10 mouse cellular contexts compared by ENCODE assay signal in genomic region chr13:58045278-58045677, GRCm38 (mm10).
DNase-seq lines count a peak whose midpoint lies in the region; ATAC-seq and TF ChIP-seq lines count a peak whose summit lies in the region.
"Had no signal": no experiment of that assay in that cellular context is flagged by ENCODE, and none has a peak within 500 bp of the region (broad histone marks: within the 10 kb centered on the region; RNA-seq: fewer than 3 reads in every experiment).

No protein-coding gene starts in this region.

- TF ChIP-seq POLR2A in testis, adult 2 months (IDR thresholded peaks at IDR 0.05; ENCODE audit: control insufficient read depth, low read depth, low read length): no peak

- H3K27ac ChIP-seq in kidney, embryonic 14.5 days (ENCODE audit: low read depth, low read length): no peak overlapping the region
- no peak overlapping the region for H3K27ac ChIP-seq in testis, adult 2 months (ENCODE audit: control insufficient read depth, insufficient read depth, low read depth, low read length)
- H3K27ac ChIP-seq in forebrain, embryonic 14.5 days (ENCODE audit: low read depth, low read length): no peak overlapping the region
- H3K27ac ChIP-seq: neural tube, embryonic 12.5 days had no signal

- H3K36me3 ChIP-seq in kidney, embryonic 14.5 days (ENCODE audit: control insufficient read depth, insufficient read depth, low read length): no peaks in the 10 kb centered on the region
- no peaks in the 10 kb centered on the region for H3K36me3 ChIP-seq in testis, adult 2 months (ENCODE audit: control insufficient read depth, insufficient read depth, low read length)
- H3K36me3 ChIP-seq in forebrain, embryonic 14.5 days (ENCODE audit: control insufficient read depth, insufficient read depth, low read length): no peaks in the 10 kb centered on the region
- H3K36me3 ChIP-seq: neural tube, embryonic 12.5 days had no signal

- peaks cover 3% of the 10 kb centered on the region; the same call in 1 of the 2 replicates for H3K9me3 ChIP-seq in kidney, embryonic 14.5 days (ENCODE audit: control insufficient read depth, low read length)
- no peaks in the 10 kb centered on the region for H3K9me3 ChIP-seq in forebrain, embryonic 14.5 days (replicated peaks; ENCODE audit: control insufficient read depth, low read length)

- H3K9ac ChIP-seq in kidney, embryonic 14.5 days (ENCODE audit: low read depth, low read length): no peak overlapping the region
- H3K9ac ChIP-seq in forebrain, embryonic 14.5 days (ENCODE audit: low read length): no peak overlapping the region
- H3K9ac ChIP-seq: neural tube, embryonic 12.5 days had no signal

- no peak for ATAC-seq in CD4-positive, CD25-positive, alpha-beta regulatory T cell, adult 4 months
- ATAC-seq in kidney, embryonic 14.5 days (ENCODE audit: low FRiP score, low TSS enrichment): no peak
- no peak for ATAC-seq in forebrain, embryonic 14.5 days

- WGBS in kidney, embryonic 14.5 days: 73% methylated on average over 4 of the region's 4 CpGs
- WGBS in forebrain, embryonic 14.5 days: 55% methylated on average over 4 of the region's 4 CpGs

- no peaks in the 10 kb centered on the region for H3K27me3 ChIP-seq in kidney, embryonic 14.5 days (ENCODE audit: control insufficient read depth, insufficient read depth, low read length)
- H3K27me3 ChIP-seq in testis, adult 2 months (ENCODE audit: control insufficient read depth, insufficient read depth, low read length): no peaks in the 10 kb centered on the region
- no peaks in the 10 kb centered on the region for H3K27me3 ChIP-seq in forebrain, embryonic 14.5 days (replicated peaks; ENCODE audit: control insufficient read depth, insufficient read depth, low read length)
- H3K27me3 ChIP-seq: neural tube, embryonic 12.5 days had no signal

- TF ChIP-seq CTCF in testis, adult 2 months (IDR thresholded peaks at IDR 0.05; ENCODE audit: control insufficient read depth, insufficient read depth, insufficient replicate concordance, low read depth, low read length): peak; percentile 27; the same call in 1 of the 2 replicates

- no peak overlapping the region for H3K4me3 ChIP-seq in kidney, embryonic 14.5 days (ENCODE audit: low read length)
- H3K4me3 ChIP-seq in testis, adult 2 months (ENCODE audit: control insufficient read depth, low read depth, low read length): no peak overlapping the region
- no peak overlapping the region for H3K4me3 ChIP-seq in forebrain, embryonic 14.5 days (ENCODE audit: low read depth, low read length)
- H3K4me3 ChIP-seq: neural tube, embryonic 12.5 days had no signal

- H3K4me1 ChIP-seq in kidney, embryonic 14.5 days (ENCODE audit: control insufficient read depth, insufficient read depth, low read length): no peaks in the 10 kb centered on the region
- H3K4me1 ChIP-seq in testis, adult 2 months (ENCODE audit: control insufficient read depth, insufficient read depth, low read length): no peaks in the 10 kb centered on the region; the same call in 1 of the 2 replicates
- H3K4me1 ChIP-seq in forebrain, embryonic 14.5 days (ENCODE audit: control insufficient read depth, insufficient read depth, low read length): no peaks in the 10 kb centered on the region
- H3K4me1 ChIP-seq: neural tube, embryonic 12.5 days had no signal

- DNase-seq in CD4-positive, CD25-positive, alpha-beta regulatory T cell, adult 2 months (ENCODE audit: low read depth, low spot score): peak; percentile 17
- DNase-seq in kidney, postnatal 25 days: peak; percentile 53 to 54
- DNase-seq in testis, postnatal 10 days (ENCODE audit: low spot score): no peak
- no peak for DNase-seq in ovary, postnatal 36 days (ENCODE audit: low spot score)
- no peak for DNase-seq in forebrain, embryonic 14.5 days (ENCODE audit: low spot score)

- no peak overlapping the region for H3K4me2 ChIP-seq in kidney, embryonic 14.5 days (replicated peaks; ENCODE audit: low read depth, low read length)
- no peak overlapping the region for H3K4me2 ChIP-seq in forebrain, embryonic 14.5 days (ENCODE audit: low read length)
- H3K4me2 ChIP-seq: heart, embryonic 11.5 days; neural tube, embryonic 12.5 days had no signal

Comparison
In these comparisons a context has a peak if more than half of its experiments do, and no peak if none do; other contexts are left out.
1. DNase-seq: peak in CD4-positive, CD25-positive, alpha-beta regulatory T cell, adult 2 months (single experiment) and kidney, postnatal 25 days (2 of 2); none in testis, postnatal 10 days (single experiment), ovary, postnatal 36 days (single experiment) and forebrain, embryonic 14.5 days (single experiment).